Mouse (Mus musculus): ENCODE measurements around the gene Mta3.

Gene Mta3

DNA sequence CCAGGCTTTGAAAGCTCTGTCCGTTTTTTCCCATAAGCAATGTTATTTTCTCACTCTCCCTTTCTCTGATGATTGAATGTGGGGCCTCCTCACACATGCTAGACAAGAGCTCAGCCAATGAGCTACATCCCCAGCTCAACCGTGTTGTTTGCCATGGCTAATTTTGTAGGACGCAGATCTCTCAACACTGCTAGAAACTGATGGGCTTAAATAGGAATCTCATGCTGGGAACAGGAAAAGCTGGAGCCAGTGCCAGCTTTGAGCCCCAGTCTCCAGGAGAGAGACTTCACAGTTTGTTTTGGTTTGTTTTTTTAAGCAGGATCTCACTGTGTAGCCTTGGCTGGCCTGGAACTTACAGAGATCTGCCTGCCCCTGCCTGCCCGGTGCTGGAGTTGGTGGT lies 53.6 kb downstream of the Mta3 start:
- DNase-seq (ENCODE audit: low read depth), result no peak

DNA sequence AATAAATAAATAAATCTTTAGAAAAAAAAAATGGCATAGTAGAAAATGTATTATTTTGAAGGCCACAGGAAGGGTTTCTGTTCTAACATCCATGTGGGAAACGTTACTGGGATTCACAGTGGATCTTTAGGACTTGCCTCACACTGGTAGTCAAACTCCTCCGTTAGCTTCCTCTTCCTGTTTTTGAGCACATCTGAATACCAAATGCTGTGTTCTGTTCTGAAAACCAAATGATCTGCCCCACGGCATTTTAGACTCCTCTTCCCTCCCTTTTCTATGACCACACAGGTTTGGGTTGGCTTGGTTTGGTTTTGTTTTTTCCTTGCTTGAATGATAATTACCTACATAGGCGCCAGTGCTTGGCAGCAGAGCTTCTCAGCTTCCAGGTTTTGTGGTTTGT lies 58.6 kb downstream of the Mta3 start:
- DNase-seq (ENCODE audit: low read depth), result no peak

GRCm38 (mm10) chr17:83767064-83767463 lies 61.1 kb downstream of the Mta3 start:
- no peak for DNase-seq (ENCODE audit: low read depth)

- no peak for DNase-seq (ENCODE audit: low read depth)
These were observed 62.3 kb downstream of the Mta3 start for GRCm38 (mm10) chr17:83768309-83768708.

DNA sequence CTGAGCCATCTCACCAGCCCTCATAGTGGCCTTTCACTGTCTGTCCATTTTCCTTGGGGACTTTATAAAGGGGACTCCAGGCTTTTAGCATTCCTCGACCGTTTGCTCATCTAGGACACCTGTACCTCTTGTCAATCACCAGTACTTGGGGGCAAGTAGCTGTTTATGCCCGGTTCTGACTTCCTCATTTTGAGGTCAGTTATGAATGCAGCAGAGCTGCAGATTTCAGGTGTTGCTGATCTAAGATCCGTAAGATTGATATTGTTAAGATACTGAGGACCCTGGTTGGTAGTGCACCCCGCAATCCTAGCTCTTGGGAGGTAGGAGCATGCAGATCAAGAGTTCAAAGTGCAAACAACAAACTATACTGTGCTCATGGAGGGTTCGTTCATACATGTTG lies 64.4 kb downstream of the Mta3 start:
- no peak for DNase-seq (ENCODE audit: low read depth)

GRCm38 (mm10) chr17:83770931-83771330 lies 65.0 kb downstream of the Mta3 start:
- DNase-seq (ENCODE audit: low read depth), result no peak

DNA sequence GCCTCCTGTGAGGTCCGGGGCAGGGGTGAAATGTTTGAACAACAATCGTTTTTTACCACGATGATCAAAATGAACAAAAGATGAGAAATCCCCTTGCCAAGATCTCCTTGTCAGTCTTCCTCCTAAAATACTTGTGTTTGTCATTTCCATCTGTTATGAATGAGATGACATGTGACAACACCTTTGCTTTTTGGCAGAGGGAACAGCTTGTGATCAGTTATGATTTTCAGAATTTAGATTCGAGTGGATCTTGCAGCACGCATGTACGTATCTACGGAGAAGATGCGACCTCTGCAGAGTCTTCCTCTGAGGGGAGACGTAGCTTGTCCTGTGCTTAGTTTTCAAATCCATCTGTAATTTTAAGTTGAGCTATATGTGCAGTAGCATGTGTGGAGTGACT lies 66.1 kb downstream of the Mta3 start:
- DNase-seq (ENCODE audit: low read depth), result no peak

- no peak for DNase-seq (ENCODE audit: low read depth)
These were observed 66.7 kb downstream of the Mta3 start for GRCm38 (mm10) chr17:83772711-83773110.

DNA sequence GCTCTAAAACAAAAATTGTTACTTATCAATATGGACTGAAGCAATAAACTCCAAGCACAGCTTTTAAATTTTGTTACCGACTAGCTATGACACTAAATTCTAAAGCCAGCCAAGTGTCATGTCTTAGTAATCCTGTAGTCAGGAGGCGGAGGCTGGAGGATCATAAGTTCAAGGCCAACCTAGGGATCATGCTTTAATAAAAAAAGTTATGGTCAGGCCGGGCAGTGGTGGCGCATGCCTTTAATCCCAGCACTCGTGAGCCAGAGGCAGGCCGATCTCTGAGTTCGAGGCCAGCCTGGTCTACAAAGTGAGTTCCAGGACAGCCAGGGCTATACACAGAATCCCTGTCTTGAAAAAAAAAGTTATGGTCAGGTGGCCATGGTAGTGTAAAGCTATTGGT lies 71.0 kb downstream of the Mta3 start:
- DNase-seq (ENCODE audit: low read depth), result no peak

GRCm38 (mm10) chr17:83777462-83778051 lies 71.6 kb downstream of the Mta3 start:
- DNase-seq (ENCODE audit: low read depth), result no peak

DNA sequence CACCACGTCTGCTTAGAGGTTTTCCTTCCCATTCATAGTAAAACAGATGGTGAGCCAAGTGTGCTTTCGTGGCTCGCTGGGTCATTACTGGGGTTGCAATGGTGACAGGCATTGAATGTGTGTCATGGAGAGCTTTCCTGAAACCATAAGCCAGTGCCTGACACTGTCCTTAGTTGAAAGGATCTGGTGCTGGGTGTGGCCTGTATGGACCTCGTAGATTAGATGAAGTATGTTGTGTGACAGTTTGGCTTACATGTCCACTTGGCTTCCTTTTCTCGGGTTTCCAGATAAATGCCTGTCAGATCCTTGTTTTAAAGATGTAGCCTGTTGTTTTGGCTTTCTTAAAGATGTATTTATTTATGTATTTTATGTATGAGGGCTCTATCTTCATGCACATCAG lies 74.3 kb downstream of the Mta3 start:
- no peak for DNase-seq (ENCODE audit: low read depth)

GRCm38 (mm10) chr17:83782740-83783139 lies 76.8 kb downstream of the Mta3 start:
- peak; percentile 74 for DNase-seq (ENCODE audit: low read depth)

- no peak for DNase-seq (ENCODE audit: low read depth)
These were observed 80.5 kb downstream of the Mta3 start for GRCm38 (mm10) chr17:83786418-83786817.

- no peak for DNase-seq (ENCODE audit: low read depth)
These were observed 84.2 kb downstream of the Mta3 start for GRCm38 (mm10) chr17:83790158-83790557.

DNA sequence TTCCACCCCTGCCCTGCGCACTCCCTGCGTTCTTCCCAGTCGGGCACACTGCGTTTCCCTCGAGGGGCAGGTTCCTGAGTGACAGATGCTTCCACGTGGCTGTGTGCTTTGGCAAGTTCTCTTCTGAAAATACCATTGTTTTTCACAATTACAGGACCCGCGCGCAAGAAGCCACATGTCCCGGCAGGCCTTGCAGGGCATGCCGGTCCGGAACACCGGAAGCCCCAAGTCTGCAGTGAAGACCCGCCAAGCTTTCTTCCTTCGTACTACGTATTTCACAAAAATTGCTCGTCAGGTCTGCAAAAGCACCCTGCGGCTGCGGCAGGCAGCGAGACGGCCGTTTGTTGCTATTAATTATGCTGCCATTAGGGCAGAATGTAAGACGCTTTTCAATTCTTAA lies 86.4 kb downstream of the Mta3 start:
- no peak for DNase-seq (ENCODE audit: low read depth)

GRCm38 (mm10) chr17:83795121-83795520 lies 89.2 kb downstream of the Mta3 start:
- DNase-seq (ENCODE audit: low read depth), result no peak

DNA sequence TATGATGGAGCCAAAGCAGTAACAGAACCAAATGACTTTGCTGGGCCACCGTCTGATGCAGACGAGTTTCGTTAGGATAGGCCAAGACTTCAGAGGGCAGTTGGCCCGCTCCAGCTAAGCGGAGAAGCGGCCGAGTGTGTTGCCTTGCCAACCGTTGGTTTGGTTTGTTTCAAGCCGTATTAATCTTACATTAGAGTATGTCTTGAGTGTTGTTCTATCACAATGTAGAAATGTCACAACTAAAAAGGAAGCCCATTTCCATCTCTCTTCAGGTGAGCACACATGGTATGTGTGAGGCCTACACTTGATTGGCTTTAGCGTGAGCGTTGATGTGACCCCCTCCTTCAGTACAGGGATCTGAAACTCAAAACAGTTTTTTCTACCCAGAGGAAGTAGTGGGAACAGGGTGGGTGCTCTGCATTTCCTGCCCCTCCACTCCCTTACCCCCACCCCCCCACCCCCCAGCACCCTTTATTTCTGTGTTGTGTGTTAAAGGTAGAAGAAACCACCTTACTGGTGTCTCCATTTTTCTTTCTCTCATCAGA lies 93.6 kb downstream of the Mta3 start:
- no peak for DNase-seq (ENCODE audit: low read depth)

GRCm38 (mm10) chr17:83803987-83804386 lies 98.0 kb downstream of the Mta3 start:
- DNase-seq (ENCODE audit: low read depth), result no peak

GRCm38 (mm10) chr17:83805078-83805477 lies 99.1 kb downstream of the Mta3 start:
- DNase-seq (ENCODE audit: low read depth), result no peak

- DNase-seq (ENCODE audit: low read depth), result no peak
These were observed 101.4 kb downstream of the Mta3 start for GRCm38 (mm10) chr17:83807345-83807744.

DNA sequence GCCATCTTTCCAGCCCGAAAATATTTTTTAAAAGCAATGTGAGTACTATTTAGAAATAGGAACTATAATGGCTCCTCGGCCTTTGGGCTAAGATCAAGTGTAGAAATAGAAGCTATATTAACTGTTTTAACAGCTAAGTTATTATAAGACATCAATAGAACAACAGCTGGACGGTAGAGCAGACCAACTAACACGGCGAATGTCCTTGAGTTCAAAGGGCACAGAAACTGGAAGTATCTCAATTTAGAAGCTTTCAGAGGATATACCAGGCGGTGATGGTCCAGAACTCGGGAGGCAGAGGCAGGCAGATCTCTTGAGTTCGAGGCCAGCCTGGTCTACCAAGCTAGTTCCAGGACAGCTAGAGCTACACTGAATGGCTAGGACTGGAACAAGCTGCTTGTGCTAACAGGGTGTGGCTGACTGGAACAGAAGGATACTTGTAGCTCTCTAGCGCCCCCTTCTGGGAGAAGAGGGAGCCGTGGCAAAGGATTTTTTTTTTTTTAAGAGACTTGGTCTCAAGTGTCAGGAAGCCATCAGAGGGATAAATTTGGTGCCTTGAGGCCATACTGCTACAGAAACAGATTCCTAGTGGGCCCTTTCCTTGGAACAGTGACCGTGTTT lies 101.9 kb downstream of the Mta3 start:
- peak; percentile 84 for DNase-seq (ENCODE audit: low read depth)

DNA sequence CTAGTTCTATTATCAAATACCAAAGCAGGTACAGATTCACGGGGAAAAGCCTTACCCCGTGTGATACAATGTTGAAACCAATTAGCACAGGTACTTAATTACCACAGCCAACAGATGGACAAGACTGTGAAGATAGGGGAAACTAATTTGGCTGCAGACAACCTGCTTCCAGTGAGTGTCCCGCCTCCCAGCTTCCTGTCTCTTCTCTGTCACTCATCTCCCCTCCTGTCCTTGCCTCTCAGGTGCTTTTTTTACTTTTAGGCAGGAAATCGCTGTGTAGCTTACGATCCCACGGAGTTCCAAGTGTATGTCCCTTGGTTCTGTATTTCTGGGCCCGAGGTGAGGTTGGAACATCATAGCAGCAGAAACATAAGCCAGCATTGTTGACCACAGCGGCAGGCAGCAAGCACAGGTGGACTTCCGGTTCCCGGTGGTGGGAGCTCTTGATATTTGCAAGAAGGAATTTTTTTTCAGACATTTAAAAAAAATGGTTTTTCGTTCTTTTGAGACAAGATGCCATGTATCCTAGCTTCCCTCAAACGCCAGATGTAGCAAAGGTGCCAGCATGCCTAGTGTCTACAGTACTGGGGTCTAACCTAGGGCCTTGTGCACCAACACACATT lies 102.6 kb downstream of the Mta3 start:
- DNase-seq (ENCODE audit: low read depth), result no peak

DNA sequence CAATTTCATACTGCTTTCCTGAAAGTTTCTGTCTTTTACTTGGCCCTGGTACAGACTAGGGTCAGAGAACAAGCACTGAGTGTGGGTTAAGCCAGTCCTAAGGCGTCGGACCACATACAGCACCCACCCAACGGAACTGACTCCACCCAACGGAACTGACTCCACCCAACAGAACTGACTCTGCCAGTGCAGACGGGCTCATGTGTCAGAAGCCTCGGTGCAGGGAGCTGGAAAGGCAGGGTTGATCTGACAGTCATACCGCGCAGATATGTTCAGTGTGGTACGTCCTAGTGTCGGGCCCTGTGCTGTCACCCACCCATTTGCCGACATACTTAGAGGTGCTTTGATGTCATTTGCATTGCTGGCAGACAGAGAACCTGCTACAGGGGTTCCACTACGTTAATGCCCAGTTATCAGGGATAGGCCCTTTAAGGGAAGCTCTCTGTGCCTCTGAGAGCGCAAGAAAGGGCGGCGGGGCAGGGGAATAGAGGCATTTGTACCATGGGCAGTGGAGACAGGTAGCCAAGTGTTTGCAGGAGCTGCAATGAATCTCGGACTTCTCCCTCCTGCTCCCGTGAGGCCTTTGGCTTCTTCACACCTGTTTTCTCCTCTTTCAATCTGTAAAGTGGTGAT lies 103.3 kb downstream of the Mta3 start:
- no peak for DNase-seq (ENCODE audit: low read depth)

Measured in NIH3T3 (cell line).